Mouse (Mus musculus) neural tube, embryonic 14.5 days (tissue): Measurements from ENCODE around the gene Scaf1. TPM values are rescaled to one million over a fixed set of nuclear protein-coding genes. Genes with fewer than 3 reads are reported as not detected.

Experiments used
- ATAC-seq: fragments of 200-750 bp; cut with Nextera tagmentation; 2 replicates; pipeline ENCODE4 v1.8.0; 2017; ENCODE audit warnings: low read depth, mild to moderate bottlenecking, moderate TSS enrichment, moderate library complexity
- H3K27ac ChIP-seq: fragments of 300-500 bp; sonication (generic); 2 replicates; pipeline ENCODE4 v1.5.1; 2014; ENCODE audit warnings: low read depth, mild to moderate bottlenecking, control low read depth, low read length, moderate library complexity, mixed read lengths
- H3K27me3 ChIP-seq: fragments of 300-500 bp; sonication (generic); 2 replicates; pipeline ENCODE4 v1.6.1; 2014; ENCODE audit warnings: low read length; ENCODE audit not compliant: control insufficient read depth, insufficient read depth
- H3K36me3 ChIP-seq: fragments of 300-500 bp; sonication (generic); 2 replicates; pipeline ENCODE4 v1.6.1; 2014; ENCODE audit warnings: low read length, mixed read lengths; ENCODE audit not compliant: control insufficient read depth, insufficient read depth
- H3K4me1 ChIP-seq: fragments of 300-500 bp; sonication (generic); 2 replicates; pipeline ENCODE4 v1.6.1; 2014; ENCODE audit warnings: low read length; ENCODE audit not compliant: control insufficient read depth, insufficient read depth
- H3K4me2 ChIP-seq: fragments of 300-500 bp; sonication (generic); 2 replicates; pipeline ENCODE4 v1.6.1; 2014; ENCODE audit warnings: mild to moderate bottlenecking, low read depth, low read length, control low read depth
- H3K4me3 ChIP-seq: fragments of 300-500 bp; sonication (generic); 2 replicates; pipeline ENCODE4 v1.5.1; 2014; ENCODE audit warnings: low read depth, low read length, control low read depth, mixed read lengths
- H3K9ac ChIP-seq: fragments of 300-500 bp; sonication (generic); replicated peaks from 2 replicates; pipeline ENCODE4 v1.6.1; 2014; ENCODE audit warnings: low read depth, mild to moderate bottlenecking, control low read depth, low read length, mixed read lengths
- H3K9me3 ChIP-seq: fragments of 300-500 bp; sonication (generic); 2 replicates; pipeline ENCODE4 v1.6.1; 2016; ENCODE audit warnings: low read length; ENCODE audit not compliant: control insufficient read depth
- WGBS: fragments of 180-500 bp; shearing (Covaris S2); extraction: QIAGEN DNeasy Blood & Tissue Kit; methylation state at CpG from one replicate; pipeline ENCODE4 v1.1.7; 2014; 5-methylcytosine and 5-hydroxymethylcytosine counted together
- polyA plus RNA-seq: library from polyadenylated mRNA; unstranded; fragments of >200 nt; fragmentation: Nextera tagmentation; extraction: Ambion mirVana; gene quantifications from 2 replicates; pipeline ENCODE4 v1.2.1, GENCODE M21; 2014

Scaf1 gene
- polyA plus RNA-seq, 1 experiment from 2014 or later = 68.6 TPM

DNA sequence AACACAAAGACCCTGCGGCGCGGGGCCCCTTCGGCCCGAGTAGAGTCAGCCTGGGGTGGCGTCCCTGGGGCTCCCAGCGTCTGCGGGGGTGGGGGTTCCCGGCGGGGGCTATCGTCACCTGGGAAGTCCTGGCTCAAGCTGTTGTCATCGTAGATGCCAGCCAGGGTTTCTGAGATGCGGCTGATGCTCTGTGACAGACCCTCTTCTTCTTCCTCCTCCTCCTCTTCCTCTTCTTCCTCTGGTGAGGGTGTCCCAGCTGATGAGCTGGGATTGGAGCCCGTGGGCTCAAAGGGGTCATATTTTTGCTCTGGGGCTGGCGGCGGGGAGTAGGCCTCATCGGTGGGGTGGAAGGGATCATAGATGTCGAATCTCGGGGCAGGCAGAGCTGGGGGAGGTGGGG, 7.8 kb downstream of the Scaf1 start:
- Histone ChIP-seq H3K27ac (no peak overlapping the region), H3K36me3 (peaks cover 84% of the 10 kb centered on the region), H3K4me1 (no peaks in the 10 kb centered on the region), H3K9me3 (no peaks in the 10 kb centered on the region), H3K4me3 (no peak overlapping the region), H3K27me3 (no peaks in the 10 kb centered on the region), H3K4me2 (no peak overlapping the region), H3K9ac (no peak overlapping the region)
- ATAC-seq = no peak
- WGBS = 94% methylated on average over 19 of the region's 19 CpGs

DNA sequence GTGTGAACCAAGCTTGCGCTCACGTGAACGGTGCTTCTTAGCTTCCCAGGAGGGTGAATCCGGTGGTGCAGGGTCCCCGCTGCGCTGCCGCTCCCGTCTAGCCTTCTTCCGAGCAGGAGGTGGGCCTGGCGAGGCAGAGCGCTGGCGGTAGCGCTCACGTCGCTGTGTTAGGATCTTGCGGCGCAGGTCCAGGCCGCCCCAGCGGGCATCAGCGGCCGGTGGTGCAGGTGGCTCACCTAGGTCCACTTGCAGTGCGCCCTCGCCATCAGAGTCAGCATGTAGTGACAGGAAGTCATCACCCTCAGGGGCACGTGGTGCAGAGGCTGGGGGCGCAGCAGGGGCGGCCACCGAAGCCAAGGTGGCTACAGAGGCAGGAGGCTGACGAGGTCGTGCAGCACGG, 8.3 kb downstream of the Scaf1 start:
- WGBS = 94% methylated on average over 30 of the region's 30 CpGs
- Histone ChIP-seq H3K27me3 (no peaks in the 10 kb centered on the region), H3K4me2 (no peak overlapping the region), H3K27ac (no peak overlapping the region), H3K4me3 (no peak overlapping the region), H3K9ac (no peak overlapping the region), H3K36me3 (peaks cover 90% of the 10 kb centered on the region), H3K9me3 (no peaks in the 10 kb centered on the region), H3K4me1 (no peaks in the 10 kb centered on the region)
- ATAC-seq = no peak

DNA sequence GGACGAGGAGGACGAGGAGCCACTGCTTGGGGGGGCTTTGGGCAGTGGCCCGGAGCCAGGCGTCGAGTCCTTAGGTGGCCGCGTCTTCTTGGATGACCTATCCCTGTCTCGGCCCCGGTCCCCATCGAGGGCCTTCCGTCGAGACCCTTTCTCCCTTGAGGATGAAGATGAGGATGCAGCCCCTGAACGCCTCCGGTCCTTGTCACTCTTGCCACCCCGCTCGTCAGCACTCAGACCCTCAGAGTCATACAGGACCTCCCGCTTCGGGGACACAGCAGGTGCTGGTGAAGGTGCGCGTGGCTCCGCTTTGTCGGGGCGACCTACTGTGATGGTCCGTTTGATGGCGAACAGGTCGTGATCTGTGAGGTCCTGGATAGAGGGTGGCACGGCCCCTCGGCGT, 9.0 kb downstream of the Scaf1 start:
- no peaks in the 10 kb centered on the region for H3K4me1 ChIP-seq
- peaks cover 88% of the 10 kb centered on the region for H3K36me3 ChIP-seq
- WGBS = 96% methylated on average over 29 of the region's 29 CpGs
- H3K27me3 ChIP-seq = no peaks in the 10 kb centered on the region
- no peak overlapping the region for H3K4me3 ChIP-seq
- H3K27ac ChIP-seq = no peak overlapping the region
- H3K9me3 ChIP-seq = no peaks in the 10 kb centered on the region
- ATAC-seq = no peak
- H3K4me2 ChIP-seq = no peak overlapping the region
- H3K9ac ChIP-seq = no peak overlapping the region

DNA sequence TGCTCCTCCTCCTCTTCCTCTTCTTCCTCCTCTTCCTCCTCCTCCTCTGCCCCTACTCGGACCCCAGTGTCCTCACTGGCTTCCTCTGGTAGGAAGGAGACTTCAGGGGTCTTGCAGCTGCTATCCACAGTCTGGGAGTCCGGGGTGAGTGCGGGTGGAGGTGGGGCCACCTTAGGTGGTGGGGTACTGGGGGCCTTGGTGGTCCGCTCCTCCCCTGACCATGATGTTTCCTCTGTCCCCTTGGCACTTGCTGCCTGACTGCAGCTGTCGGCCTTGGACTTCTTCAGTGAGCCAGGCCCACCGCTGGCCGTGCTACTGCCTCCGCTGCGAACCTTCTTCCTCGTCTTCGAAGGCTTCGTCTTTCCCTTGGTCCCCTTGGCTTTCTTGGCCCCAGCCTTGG, 9.7 kb downstream of the Scaf1 start:
- WGBS = 95% methylated on average over 12 of the region's 12 CpGs
- Histone ChIP-seq H3K9me3 (no peaks in the 10 kb centered on the region), H3K27ac (no peak overlapping the region), H3K9ac (no peak overlapping the region), H3K4me2 (no peak overlapping the region), H3K27me3 (no peaks in the 10 kb centered on the region), H3K36me3 (peaks cover 86% of the 10 kb centered on the region), H3K4me1 (no peaks in the 10 kb centered on the region), H3K4me3 (no peak overlapping the region)
- ATAC-seq = no peak

DNA sequence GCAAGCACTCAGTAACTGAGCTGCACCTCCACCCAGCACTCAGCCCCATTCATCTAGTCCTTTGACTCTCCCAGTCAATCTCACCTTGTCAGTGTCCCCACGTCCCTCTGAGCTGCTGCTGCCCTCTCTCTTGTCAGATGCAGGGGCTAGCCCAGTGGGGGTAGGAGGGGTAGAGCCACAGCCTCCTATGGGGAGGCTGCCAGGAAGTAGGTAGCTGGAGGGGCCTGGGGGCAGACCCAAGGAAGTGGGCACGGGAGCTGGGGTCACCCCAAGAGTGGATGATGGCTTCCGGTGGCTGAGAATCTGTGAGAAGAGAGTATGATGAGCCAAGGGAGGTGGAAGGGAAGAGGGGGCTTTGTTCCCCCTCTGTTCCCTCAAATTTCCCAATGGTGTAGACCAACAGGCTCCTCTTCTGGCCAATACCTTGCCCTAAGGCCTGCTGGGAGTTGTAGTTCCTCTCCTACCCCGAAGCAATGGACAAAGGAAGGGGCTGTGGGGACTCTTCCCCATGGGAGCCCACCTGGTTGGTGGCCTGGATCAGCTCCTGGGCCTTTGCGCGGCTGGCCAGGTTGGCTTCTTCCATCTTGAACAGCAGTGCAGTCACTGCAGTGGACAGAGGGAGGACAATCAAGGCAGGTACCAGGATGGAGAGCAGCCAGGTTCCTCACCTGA, 10.7 kb downstream of the Scaf1 start:
- Histone ChIP-seq H3K9me3 (no peaks in the 10 kb centered on the region), H3K4me2 (no peak overlapping the region), H3K4me3 (no peak overlapping the region), H3K36me3 (peaks cover 87% of the 10 kb centered on the region), H3K27ac (no peak overlapping the region), H3K4me1 (no peaks in the 10 kb centered on the region), H3K9ac (no peak overlapping the region), H3K27me3 (no peaks in the 10 kb centered on the region)
- ATAC-seq = no peak
- 90% methylated on average over 6 of the region's 6 CpGs for WGBS

DNA sequence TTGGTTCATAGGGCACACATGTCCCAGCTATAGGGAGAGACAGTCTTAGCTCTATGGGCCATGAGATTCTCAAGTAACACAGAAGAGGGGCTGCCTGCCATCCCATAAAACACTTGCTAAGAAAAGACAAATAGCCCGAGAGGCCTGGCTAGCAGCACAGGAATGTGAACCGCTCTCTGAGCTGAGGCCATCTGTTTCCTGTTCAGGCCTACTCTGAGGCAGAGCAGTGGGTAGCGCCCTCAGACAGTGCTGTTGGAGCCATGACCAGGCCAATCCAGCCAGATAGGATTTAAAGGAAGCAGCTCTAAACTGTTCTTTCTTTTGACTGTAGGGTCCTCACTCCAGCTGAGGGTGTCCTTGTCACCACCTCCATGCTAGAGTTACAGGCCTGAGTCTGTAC, 11.6 kb downstream of the Scaf1 start:
- H3K27ac ChIP-seq = no peak overlapping the region
- no peak overlapping the region for H3K4me3 ChIP-seq
- H3K4me1 ChIP-seq = no peaks in the 10 kb centered on the region
- ATAC-seq = no peak
- H3K4me2 ChIP-seq = no peak overlapping the region
- H3K9ac ChIP-seq = no peak overlapping the region
- peaks cover 78% of the 10 kb centered on the region for H3K36me3 ChIP-seq
- WGBS = 72% methylated on average over 3 of the region's 3 CpGs
- H3K9me3 ChIP-seq = no peaks in the 10 kb centered on the region
- no peaks in the 10 kb centered on the region for H3K27me3 ChIP-seq

DNA sequence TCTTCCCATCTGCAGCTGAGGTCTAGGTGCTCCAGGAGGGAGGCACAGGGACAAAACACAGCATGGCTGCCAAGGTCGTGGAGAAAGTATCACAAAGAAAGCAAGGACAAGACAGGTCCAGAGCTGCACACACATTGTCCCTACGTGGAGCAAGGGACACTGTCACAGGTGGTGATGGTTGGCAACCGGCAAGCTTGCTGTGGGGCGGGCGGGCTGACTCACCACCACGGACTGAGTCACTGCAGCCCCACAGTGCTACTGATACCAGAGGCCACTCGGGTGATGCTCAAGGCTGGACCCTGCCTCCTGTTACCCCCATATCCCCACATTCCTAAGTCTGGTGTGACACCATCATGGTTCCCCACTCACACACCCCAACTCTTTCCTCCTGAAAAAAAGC, 13.7 kb downstream of the Scaf1 start:
- 87% methylated on average over 7 of the region's 7 CpGs for WGBS
- H3K9ac ChIP-seq = no peak overlapping the region
- H3K4me1 ChIP-seq = peaks cover 10% of the 10 kb centered on the region
- no peak overlapping the region for H3K27ac ChIP-seq
- no peaks in the 10 kb centered on the region for H3K27me3 ChIP-seq
- H3K4me2 ChIP-seq = no peak overlapping the region
- H3K36me3 ChIP-seq = peaks cover 60% of the 10 kb centered on the region
- no peaks in the 10 kb centered on the region for H3K9me3 ChIP-seq
- no peak for ATAC-seq
- H3K4me3 ChIP-seq = no peak overlapping the region

DNA sequence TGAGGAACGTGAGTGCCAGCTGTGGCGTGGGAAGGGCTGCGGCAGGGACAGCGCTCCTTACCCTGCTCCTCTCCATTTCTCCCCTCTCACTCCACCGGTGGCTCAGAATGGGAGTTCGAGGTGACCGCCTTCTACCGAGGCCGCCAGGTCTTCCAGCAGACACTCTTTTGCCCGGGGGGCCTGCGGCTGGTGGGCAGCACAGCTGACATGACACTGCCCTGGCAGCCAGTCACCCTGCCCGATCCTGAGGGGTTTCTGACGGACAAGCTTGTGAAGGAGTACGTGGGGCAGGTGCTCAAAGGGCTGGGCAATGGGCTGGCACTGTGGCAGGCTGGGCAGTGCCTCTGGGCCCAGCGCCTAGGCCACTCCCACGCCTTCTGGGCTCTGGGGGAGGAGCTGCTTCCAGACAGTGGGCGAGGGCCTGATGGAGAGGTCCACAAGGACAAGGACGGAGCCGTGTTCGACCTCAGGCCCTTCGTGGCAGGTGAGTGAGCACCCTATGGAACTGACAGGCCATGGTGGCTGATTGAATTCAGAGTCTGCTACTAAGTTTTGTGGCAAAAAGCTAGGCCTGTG, 15.5 kb downstream of the Scaf1 start:
- Histone ChIP-seq H3K36me3 (peaks cover 42% of the 10 kb centered on the region), H3K9ac (no peak overlapping the region), H3K27ac (no peak overlapping the region), H3K4me2 (no peak overlapping the region), H3K27me3 (no peaks in the 10 kb centered on the region), H3K4me3 (no peak overlapping the region), H3K9me3 (no peaks in the 10 kb centered on the region), H3K4me1 (peaks cover 10% of the 10 kb centered on the region)
- 82% methylated on average over 20 of the region's 21 CpGs for WGBS
- ATAC-seq = no peak

DNA sequence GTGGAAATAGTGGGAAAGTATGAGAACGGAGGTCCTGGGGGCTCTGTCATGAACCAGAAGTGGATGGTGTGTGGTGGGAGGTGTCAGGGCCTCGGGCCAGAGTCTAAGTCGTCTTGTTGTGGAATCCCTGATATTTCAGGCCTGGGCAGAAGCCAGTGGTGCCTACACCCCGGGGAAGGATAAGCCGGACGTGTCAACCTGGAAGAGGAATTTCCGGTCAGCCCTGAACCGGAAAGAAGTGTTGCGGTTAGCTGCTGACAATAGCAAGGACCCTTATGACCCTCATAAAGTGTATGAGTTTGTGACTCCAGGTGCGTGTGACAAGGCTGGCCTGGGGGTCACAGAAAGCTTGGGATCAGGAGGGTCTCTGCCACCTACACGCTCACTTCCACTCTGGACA, 16.4 kb downstream of the Scaf1 start:
- no peak for ATAC-seq
- H3K4me1 ChIP-seq = peaks cover 10% of the 10 kb centered on the region
- H3K27me3 ChIP-seq = no peaks in the 10 kb centered on the region
- WGBS = 78% methylated on average over 11 of the region's 11 CpGs
- peaks cover 34% of the 10 kb centered on the region for H3K36me3 ChIP-seq
- H3K4me3 ChIP-seq = no peak overlapping the region
- H3K27ac ChIP-seq = no peak overlapping the region
- no peak overlapping the region for H3K9ac ChIP-seq
- no peak overlapping the region for H3K4me2 ChIP-seq
- H3K9me3 ChIP-seq = no peaks in the 10 kb centered on the region
